Mouse (Mus musculus): Measurements from ENCODE around the gene Specc1.

Specc1 gene

GRCm38 (mm10) chr11:62018315-62019205, 62.0 kb downstream of the Specc1 start:
- DNase-seq: peak; percentile 84

DNA sequence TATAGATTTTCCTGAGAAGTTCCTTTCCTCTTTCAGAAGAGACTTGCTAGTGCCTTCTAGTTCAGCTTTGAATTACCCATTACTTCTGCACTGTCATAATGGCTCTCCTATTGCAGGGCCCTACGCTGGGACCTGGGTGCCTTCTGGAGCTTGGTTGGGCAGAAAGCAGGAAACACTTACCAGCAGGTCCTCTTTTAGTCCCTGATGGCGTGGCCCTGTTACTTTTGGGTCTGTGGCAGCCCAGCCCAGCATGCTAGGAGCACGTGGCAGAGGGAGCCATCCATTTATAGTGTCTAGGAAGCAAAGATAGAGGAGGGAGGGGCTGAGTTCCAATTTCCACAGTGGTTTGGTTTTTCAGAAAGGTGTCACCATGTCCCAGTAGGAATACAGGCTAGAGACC, 63.3 kb downstream of the Specc1 start:
- peak; percentile 74 for DNase-seq

DNA sequence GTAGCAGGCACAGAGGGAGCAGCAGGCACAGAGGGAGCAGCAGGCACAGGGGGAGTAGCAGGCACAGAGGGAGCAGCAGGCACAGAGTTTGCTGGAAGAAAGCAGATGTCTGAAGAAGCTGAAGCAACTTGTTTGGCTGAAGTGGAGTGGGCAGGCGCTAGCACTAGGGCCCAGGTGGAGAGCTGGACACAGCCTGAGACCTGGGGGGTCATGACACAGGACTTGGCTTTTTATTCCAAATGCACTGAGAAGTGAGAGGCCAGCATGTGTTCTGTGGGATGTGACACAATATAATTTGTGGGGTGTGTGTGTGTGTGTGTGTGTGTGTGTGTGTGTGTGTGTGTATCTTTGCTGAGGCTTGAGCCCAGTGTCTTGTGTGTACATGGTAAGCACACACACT, 64.3 kb downstream of the Specc1 start:
- DNase-seq: no peak

DNA sequence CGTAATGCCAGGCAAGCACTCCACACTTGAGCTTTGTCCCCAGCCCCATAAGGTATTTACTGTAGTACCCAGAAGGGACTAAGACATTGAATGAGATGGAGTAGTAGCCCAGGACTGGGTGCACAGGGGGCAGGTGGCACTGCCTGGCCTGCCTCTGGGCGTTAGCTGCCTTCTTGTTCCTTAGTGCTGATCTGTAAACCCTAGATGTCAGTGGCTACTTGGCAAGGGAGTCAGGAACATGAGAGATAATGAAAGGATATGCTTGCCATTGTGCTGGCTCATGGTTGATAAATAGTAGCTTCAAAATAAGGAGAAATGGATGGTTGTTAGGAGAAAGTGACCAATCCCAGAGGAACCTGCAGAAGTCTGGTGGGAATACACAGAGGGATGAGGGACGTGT, 65.5 kb downstream of the Specc1 start:
- peak; percentile 64 for DNase-seq

DNA sequence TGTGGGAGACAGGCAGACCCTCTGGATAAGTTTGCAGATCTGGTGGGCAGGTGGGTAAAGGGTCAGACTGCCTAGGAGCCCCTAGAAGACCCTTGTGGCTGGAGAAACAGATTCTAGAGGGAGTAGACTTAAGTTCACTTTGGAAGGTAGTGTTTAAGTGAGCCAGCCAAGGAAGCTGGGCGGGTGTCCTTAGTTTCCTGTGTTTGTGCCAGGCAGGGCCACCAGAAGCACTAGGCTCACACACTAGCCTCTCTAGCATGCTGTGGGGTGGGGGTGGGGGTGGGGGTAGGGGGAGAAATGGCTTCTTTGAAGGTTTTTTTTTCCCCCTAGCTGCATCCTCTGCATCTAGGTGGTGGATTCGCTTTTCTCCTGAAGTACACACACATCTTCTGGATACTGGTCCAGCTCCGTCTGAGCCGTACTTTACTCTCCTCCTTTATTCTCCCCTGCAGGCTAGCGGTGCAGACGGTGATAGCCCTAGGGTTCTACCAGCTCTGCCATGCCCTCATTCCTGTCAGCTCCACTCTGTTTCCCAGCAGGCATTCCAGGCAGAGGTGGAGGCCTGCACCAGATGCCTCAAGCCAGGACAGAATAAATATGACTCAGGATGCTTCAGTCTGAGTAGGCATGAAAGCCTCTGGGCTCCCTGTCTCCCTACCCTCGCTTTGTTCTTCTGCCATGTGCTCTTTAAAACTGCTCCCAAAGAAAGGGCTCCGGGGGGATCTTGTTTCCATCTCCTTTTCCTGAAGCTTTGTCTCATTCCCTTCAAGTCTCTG, 66.3 kb downstream of the Specc1 start:
- DNase-seq: peak; percentile 89

- peak; percentile 93 for DNase-seq
Measured at GRCm38 (mm10) chr11:62023494-62024233, 67.1 kb downstream of the Specc1 start.

DNA sequence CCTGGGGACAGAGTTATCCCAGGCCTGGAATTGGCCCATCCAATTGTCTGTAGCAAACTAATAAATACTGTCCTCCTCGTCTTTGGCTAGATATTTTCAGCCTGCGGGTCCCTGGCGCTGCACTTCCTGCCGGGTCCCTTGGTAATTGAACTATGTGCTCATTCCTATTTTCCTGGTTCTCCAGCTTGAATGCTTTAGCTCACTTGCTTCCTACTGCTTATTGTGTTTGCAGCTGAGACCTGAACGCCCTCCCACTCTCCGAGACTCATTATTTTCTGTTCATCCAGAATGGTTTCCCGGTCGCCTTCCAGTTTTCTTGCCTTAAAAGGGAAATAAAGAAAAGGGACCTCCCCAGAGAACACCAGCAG, 67.7 kb downstream of the Specc1 start:
- peak; percentile 97 for DNase-seq

DNA sequence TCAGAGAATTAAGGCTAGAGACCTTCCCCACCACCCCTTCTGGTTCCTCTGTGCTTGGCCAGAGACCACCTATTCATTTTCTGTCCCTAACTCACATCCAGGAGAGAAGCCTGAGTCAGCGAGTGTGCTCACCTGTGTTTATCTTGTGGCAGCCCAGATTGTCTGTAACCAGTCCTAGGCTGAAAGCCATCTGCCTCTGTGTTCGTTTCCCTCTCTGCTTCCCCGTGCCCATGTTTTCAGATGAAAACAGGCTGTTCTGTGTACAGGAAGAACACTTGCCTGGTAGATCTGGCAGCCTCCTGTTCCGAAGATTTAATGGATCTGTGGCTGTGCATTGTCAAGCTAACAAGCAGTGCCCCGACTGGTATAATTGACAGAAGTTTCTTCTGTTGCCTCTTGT, 68.4 kb downstream of the Specc1 start:
- DNase-seq: peak; percentile 79

DNA sequence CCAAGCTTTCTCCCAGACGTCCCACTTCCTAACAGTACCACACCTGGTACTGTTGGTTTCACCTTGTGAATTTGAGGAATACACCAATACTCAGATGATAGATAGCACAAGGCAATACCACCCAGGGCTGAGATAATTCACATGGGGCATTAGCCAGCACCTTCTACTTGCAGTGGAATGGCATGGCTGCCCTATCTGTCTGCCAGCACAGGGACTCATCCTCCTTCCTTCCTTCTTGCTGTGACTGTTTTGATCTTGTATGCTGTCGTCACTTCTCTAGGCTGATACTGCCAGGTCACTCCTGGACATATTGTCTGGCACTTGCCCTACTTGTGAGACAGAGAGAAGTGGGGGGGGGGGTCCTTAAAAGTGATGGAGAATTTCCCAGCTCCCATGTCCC, 69.2 kb downstream of the Specc1 start:
- no peak for DNase-seq

- DNase-seq: peak; percentile 58
Measured at GRCm38 (mm10) chr11:62026345-62026815, 69.8 kb downstream of the Specc1 start.

GRCm38 (mm10) chr11:62027271-62027670, 70.7 kb downstream of the Specc1 start:
- no peak for DNase-seq

- peak; percentile 78 for DNase-seq
Measured at GRCm38 (mm10) chr11:62027705-62028104, 71.1 kb downstream of the Specc1 start.

- peak; percentile 85 for DNase-seq
Measured at GRCm38 (mm10) chr11:62029171-62029570, 72.6 kb downstream of the Specc1 start.

DNA sequence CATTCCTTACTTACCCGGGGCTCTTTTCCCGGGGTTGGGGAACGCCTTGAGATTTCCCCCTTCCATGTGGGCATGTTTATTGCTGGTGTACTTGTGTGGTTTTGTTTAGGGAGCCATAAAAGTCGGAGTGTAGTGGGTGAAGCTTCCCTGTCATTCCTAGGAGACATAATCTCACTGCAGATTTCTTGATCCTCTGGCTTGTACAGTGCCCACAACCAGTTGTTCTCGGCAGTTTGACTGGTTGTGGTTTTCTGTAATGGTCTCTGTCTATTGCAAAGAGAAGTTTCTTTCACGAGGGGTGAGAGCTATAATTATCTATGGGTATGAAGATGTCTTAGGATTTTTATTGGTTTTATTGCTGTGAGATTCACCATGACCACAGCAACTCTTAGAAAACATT, 78.0 kb downstream of the Specc1 start:
- peak; percentile 76 for DNase-seq

- no peak for DNase-seq
Measured at GRCm38 (mm10) chr11:62035220-62035619, 78.7 kb downstream of the Specc1 start.

DNA sequence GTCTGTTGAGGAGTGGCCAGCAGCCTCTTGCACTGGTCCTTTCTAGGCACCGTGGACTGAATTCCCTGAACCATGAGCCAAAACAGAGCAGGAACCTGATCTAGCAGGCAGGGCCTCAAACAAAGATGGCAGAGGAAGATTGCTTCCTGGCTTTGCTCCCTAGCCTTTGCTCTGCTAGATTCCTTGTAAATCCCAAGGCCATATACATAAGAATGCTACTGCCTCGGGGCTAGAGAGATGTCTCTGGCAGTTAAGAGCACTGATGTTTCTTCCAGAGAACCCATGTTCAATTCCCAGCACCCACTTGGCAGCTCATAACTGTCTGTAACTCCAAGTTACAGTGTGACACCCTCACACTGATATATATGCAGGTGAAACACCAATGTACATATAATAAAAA, 83.6 kb downstream of the Specc1 start:
- DNase-seq: no peak

- DNase-seq: peak; percentile 80
Measured at GRCm38 (mm10) chr11:62044627-62045026, 88.1 kb downstream of the Specc1 start.

GRCm38 (mm10) chr11:62045964-62046363, 89.4 kb downstream of the Specc1 start:
- peak; percentile 79 for DNase-seq

- peak; percentile 82 for DNase-seq
Measured at GRCm38 (mm10) chr11:62047817-62048640, 91.5 kb downstream of the Specc1 start.

GRCm38 (mm10) chr11:62049170-62049569, 92.6 kb downstream of the Specc1 start:
- peak; percentile 21 for DNase-seq

GRCm38 (mm10) chr11:62050356-62051330, 94.1 kb downstream of the Specc1 start:
- peak; percentile 43 for DNase-seq
